Mouse (Mus musculus): ENCODE measurements at regions not wholly inside any gene's neighbourhood (a gene's known extent, or its start where the extent isn't known, plus 50 kb on each side); places are given as distances from the start of the nearest gene placed in this dataset.

GRCm38 (mm10) chrX:99330386-99330785 lies 140.7 kb downstream of the Pja1 start:
- Histone ChIP-seq H3K27me3 (ENCODE audit: control insufficient read depth, insufficient read depth, low read length, poor library complexity, severe bottlenecking) (no peaks in the 10 kb centered on the region), H3K4me3 (ENCODE audit: low read depth, low read length) (no peak overlapping the region), H3K9me3 (replicated peaks; ENCODE audit: control insufficient read depth, insufficient read depth, low read length, poor library complexity, severe bottlenecking) (no peaks in the 10 kb centered on the region), H3K4me1 (ENCODE audit: control insufficient read depth, insufficient read depth, low read length) (peaks cover 9% of the 10 kb centered on the region), H3K36me3 (ENCODE audit: control insufficient read depth, insufficient read depth, low read length, poor library complexity, severe bottlenecking) (no peaks in the 10 kb centered on the region), H3K27ac (ENCODE audit: insufficient read depth, low read length) (no peak overlapping the region), H3K9ac (ENCODE audit: low read depth, poor library complexity, severe bottlenecking) (no peak overlapping the region)
- TF ChIP-seq POLR2A (IDR thresholded peaks at IDR 0.05; ENCODE audit: insufficient read depth, low read length), result no peak
- no peak for TF ChIP-seq CTCF (IDR thresholded peaks at IDR 0.05; ENCODE audit: low read depth, low read length)
- TF ChIP-seq EP300 (IDR thresholded peaks at IDR 0.05; ENCODE audit: insufficient read depth, low read depth, low read length), result no peak

GRCm38 (mm10) chrX:99328576-99328975 lies 142.5 kb downstream of the Pja1 start:
- no peaks in the 10 kb centered on the region for H3K9me3 ChIP-seq (replicated peaks; ENCODE audit: control insufficient read depth, insufficient read depth, low read length, poor library complexity, severe bottlenecking)
- TF ChIP-seq POLR2A (IDR thresholded peaks at IDR 0.05; ENCODE audit: insufficient read depth, low read length) (no peak), EP300 (IDR thresholded peaks at IDR 0.05; ENCODE audit: insufficient read depth, low read depth, low read length) (no peak), CTCF (IDR thresholded peaks at IDR 0.05; ENCODE audit: low read depth, low read length) (no peak)
- no peak overlapping the region for H3K27ac ChIP-seq (ENCODE audit: insufficient read depth, low read length)
- peaks cover 4% of the 10 kb centered on the region for H3K4me1 ChIP-seq (ENCODE audit: control insufficient read depth, insufficient read depth, low read length)
- H3K27me3 ChIP-seq (ENCODE audit: control insufficient read depth, insufficient read depth, low read length, poor library complexity, severe bottlenecking), result no peaks in the 10 kb centered on the region
- no peak overlapping the region for H3K4me3 ChIP-seq (ENCODE audit: low read depth, low read length)
- no peaks in the 10 kb centered on the region for H3K36me3 ChIP-seq (ENCODE audit: control insufficient read depth, insufficient read depth, low read length, poor library complexity, severe bottlenecking)
- H3K9ac ChIP-seq (ENCODE audit: low read depth, poor library complexity, severe bottlenecking), result no peak overlapping the region

DNA sequence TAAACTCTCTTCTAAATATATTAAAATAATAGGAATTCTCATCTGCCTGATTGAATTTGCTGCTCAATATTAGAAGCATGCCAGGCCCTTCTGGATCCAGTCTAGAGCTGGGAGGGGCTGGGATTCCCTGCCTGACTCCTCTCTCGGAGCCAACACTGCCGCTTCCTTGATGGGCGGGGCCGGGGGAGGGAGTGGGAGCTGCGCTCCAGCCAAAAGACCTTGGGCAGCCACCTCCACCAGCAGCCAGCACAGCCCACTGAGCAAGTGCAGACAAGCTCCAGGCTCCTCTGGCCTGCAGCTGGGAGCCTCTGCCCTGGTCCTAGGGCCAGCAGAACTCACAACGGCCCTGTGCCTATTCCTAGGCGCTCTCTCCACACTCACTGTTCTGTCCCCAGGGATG lies 144.9 kb downstream of the Pja1 start:
- no peak overlapping the region for H3K4me3 ChIP-seq (ENCODE audit: low read depth, low read length)
- no peak overlapping the region for H3K27ac ChIP-seq (ENCODE audit: insufficient read depth, low read length)
- H3K9ac ChIP-seq (ENCODE audit: low read depth, poor library complexity, severe bottlenecking), result no peak overlapping the region
- H3K36me3 ChIP-seq (ENCODE audit: control insufficient read depth, insufficient read depth, low read length, poor library complexity, severe bottlenecking), result no peaks in the 10 kb centered on the region
- H3K4me1 ChIP-seq (ENCODE audit: control insufficient read depth, insufficient read depth, low read length), result peaks cover 4% of the 10 kb centered on the region
- H3K27me3 ChIP-seq (ENCODE audit: control insufficient read depth, insufficient read depth, low read length, poor library complexity, severe bottlenecking), result no peaks in the 10 kb centered on the region
- TF ChIP-seq EP300 (IDR thresholded peaks at IDR 0.05; ENCODE audit: insufficient read depth, low read depth, low read length) (no peak), POLR2A (IDR thresholded peaks at IDR 0.05; ENCODE audit: insufficient read depth, low read length) (no peak), CTCF (IDR thresholded peaks at IDR 0.05; ENCODE audit: low read depth, low read length) (no peak)
- H3K9me3 ChIP-seq (replicated peaks; ENCODE audit: control insufficient read depth, insufficient read depth, low read length, poor library complexity, severe bottlenecking), result no peaks in the 10 kb centered on the region

GRCm38 (mm10) chrX:99325460-99325859 lies 145.6 kb downstream of the Pja1 start:
- H3K27ac ChIP-seq (ENCODE audit: insufficient read depth, low read length), result no peak overlapping the region

DNA sequence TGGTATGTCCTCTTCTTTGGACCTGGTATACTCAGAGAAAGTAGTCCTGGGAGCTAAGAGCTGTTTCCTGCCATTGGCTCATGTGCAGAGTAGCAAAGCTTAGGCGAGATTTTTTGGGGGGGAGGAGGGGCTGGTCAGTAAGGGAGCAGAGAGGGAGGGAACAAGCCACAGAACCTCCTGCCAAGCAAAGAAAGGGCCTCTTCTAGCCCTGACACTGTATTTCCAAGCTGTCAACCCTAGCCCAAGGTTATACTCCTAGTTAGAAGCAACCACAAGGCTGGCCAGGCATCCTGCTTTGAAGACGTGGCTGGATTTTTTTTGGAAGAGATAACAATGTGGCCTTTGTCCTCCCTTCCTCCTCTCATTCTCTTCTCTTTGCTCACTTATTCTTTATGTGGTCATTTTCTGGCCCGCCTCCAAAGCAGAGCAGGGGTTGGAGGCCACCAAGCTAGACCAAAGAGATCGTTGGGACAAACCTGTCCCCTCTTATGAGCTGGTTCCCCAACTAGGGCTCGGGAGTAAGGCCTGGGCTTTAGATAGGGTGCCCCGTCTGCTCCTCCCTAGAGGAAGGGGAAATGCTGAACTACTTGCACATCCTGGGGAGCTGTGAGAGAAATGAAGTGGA lies 146.4 kb downstream of the Pja1 start:
- Histone ChIP-seq H3K4me1 (ENCODE audit: control insufficient read depth, insufficient read depth, low read length) (peaks cover 2% of the 10 kb centered on the region), H3K4me3 (ENCODE audit: low read depth, low read length) (no peak overlapping the region), H3K36me3 (ENCODE audit: control insufficient read depth, insufficient read depth, low read length, poor library complexity, severe bottlenecking) (no peaks in the 10 kb centered on the region), H3K27ac (ENCODE audit: insufficient read depth, low read length) (no peak overlapping the region), H3K9me3 (replicated peaks; ENCODE audit: control insufficient read depth, insufficient read depth, low read length, poor library complexity, severe bottlenecking) (no peaks in the 10 kb centered on the region), H3K9ac (ENCODE audit: low read depth, poor library complexity, severe bottlenecking) (no peak overlapping the region), H3K27me3 (ENCODE audit: control insufficient read depth, insufficient read depth, low read length, poor library complexity, severe bottlenecking) (no peaks in the 10 kb centered on the region)
- TF ChIP-seq CTCF (IDR thresholded peaks at IDR 0.05; ENCODE audit: low read depth, low read length) (no peak), POLR2A (IDR thresholded peaks at IDR 0.05; ENCODE audit: insufficient read depth, low read length) (no peak), EP300 (IDR thresholded peaks at IDR 0.05; ENCODE audit: insufficient read depth, low read depth, low read length) (no peak)

More at GRCm38 (mm10) chrX:99325460-99325859, 145.6 kb downstream of the Pja1 start:
- H3K27me3 ChIP-seq (ENCODE audit: control insufficient read depth, insufficient read depth, low read length, poor library complexity, severe bottlenecking), result no peaks in the 10 kb centered on the region
- no peak overlapping the region for H3K4me3 ChIP-seq (ENCODE audit: low read depth, low read length)
- peaks cover 3% of the 10 kb centered on the region for H3K4me1 ChIP-seq (ENCODE audit: control insufficient read depth, insufficient read depth, low read length)
- TF ChIP-seq POLR2A (IDR thresholded peaks at IDR 0.05; ENCODE audit: insufficient read depth, low read length) (no peak), EP300 (IDR thresholded peaks at IDR 0.05; ENCODE audit: insufficient read depth, low read depth, low read length) (no peak), CTCF (IDR thresholded peaks at IDR 0.05; ENCODE audit: low read depth, low read length) (no peak)
- H3K9me3 ChIP-seq (replicated peaks; ENCODE audit: control insufficient read depth, insufficient read depth, low read length, poor library complexity, severe bottlenecking), result no peaks in the 10 kb centered on the region
- H3K9ac ChIP-seq (ENCODE audit: low read depth, poor library complexity, severe bottlenecking), result no peak overlapping the region
- no peaks in the 10 kb centered on the region for H3K36me3 ChIP-seq (ENCODE audit: control insufficient read depth, insufficient read depth, low read length, poor library complexity, severe bottlenecking)

DNA sequence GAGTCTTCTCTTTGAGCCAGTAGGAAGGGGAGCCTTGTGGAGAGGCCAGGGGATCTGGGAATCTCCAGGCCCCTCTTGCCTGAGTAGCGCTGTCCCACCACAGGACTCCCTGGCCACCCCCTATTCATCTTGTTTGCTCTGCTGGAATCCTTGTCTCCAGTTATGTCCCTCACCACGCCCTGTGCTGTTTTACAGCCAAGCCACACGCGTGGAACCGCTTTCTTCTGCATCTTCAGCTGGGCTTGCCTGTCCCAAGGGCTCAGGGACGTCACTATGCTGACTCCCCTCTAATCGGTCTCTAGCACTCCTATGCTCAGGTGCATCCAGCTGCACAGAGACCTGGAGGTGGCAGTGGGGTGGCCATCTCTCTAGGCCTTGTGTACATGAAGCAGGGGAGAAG lies 151.3 kb downstream of the Pja1 start:
- no peaks in the 10 kb centered on the region for H3K27me3 ChIP-seq (ENCODE audit: control insufficient read depth, insufficient read depth, low read length, poor library complexity, severe bottlenecking)
- H3K27ac ChIP-seq (ENCODE audit: insufficient read depth, low read length), result no peak overlapping the region
- H3K4me3 ChIP-seq (ENCODE audit: low read depth, low read length), result no peak overlapping the region
- no peaks in the 10 kb centered on the region for H3K9me3 ChIP-seq (replicated peaks; ENCODE audit: control insufficient read depth, insufficient read depth, low read length, poor library complexity, severe bottlenecking)
- H3K36me3 ChIP-seq (ENCODE audit: control insufficient read depth, insufficient read depth, low read length, poor library complexity, severe bottlenecking), result no peaks in the 10 kb centered on the region
- no peaks in the 10 kb centered on the region for H3K4me1 ChIP-seq (ENCODE audit: control insufficient read depth, insufficient read depth, low read length)
- TF ChIP-seq POLR2A (IDR thresholded peaks at IDR 0.05; ENCODE audit: insufficient read depth, low read length), result no peak
- no peak for TF ChIP-seq EP300 (IDR thresholded peaks at IDR 0.05; ENCODE audit: insufficient read depth, low read depth, low read length)
- no peak for TF ChIP-seq CTCF (IDR thresholded peaks at IDR 0.05; ENCODE audit: low read depth, low read length)
- no peak overlapping the region for H3K9ac ChIP-seq (ENCODE audit: low read depth, poor library complexity, severe bottlenecking)
